Mouse (Mus musculus): ENCODE results near the gene Pde4d.

The Pde4d gene

DNA sequence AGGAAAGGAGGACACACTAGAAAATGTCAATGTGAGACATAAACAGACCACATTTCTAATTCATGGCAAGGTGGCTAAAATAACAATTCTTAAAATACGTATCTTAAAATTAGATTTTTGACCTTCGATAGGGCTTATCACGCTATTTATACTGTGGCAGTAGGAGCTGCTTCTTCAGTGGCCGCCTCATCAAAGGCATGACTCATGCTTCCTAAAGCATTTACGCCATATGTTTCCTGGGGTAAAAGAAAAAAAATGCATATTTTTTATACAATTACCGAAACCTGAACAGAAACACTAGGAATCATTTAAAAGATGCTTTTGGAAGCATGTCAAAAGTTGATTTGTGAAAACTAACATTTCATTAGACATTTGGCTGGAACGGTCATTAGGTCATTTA is 721.9 kb downstream of the Pde4d start:
- in situ Hi-C loops (cut with MboI; ENCODE audit: low pct_unique_long_range_greater_than_20kb in 1 of 2, low sequenced_read_pairs in 2 of 2, unreplicated experiment in 1 of 2), result no loop called here

DNA sequence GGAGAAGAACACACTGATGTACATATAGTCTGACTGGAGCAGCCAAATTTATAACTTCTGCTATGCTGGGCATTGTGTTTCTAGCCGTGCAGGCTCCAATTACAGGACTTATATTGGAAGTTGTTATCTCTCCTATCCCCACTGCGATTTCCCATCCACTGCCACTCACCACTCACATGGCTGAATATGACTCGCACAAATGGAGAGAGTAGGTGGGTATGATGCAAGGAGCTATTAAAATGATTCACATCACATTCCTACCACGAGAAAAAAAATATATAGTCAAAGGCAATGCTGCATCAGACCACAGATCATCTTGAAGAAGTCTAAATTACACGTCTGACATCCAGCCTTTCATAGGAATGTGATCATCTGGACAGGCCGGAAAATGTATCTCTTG is 725.5 kb downstream of the Pde4d start:
- in situ Hi-C loops (cut with MboI; ENCODE audit: low pct_unique_long_range_greater_than_20kb in 1 of 2, low sequenced_read_pairs in 2 of 2, unreplicated experiment in 1 of 2), result no loop called here

DNA sequence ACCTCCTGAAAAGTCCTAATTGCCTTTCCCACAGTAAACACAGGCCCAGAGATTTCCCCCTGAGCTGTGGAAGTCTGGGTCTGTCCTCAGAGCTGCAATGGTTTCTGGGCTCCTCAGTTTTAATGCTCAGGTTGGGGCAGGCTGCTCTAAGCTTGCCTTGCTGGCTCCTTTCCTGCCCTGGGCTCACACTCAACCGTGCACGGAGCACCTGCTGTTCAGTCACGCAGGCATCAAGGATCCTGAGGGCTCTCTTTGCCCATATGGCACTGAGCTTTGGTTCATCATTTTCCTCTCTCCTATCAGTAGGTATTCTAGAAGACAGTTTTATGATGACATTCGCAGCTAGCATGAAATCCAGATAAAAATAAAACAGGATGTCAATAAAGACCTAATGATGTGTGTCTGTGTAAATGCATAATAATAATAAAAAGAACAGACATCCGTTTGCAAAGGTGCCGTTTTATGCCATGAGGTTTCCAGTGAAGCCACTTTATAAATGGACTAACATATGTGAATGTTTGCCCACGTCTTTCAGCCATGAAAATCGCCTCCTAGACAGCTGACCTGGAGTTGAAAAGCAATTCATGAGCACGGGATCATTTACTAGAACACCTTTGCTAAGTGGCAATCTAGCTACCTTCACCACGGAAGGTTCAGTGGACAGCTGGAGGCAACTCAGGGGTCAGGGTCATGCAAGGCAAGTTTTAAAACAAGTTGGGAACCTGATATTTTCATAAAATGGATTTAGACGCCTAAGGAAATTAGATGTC is 726.3 kb downstream of the Pde4d start:
- in situ Hi-C loops (cut with MboI; ENCODE audit: low pct_unique_long_range_greater_than_20kb in 1 of 2, low sequenced_read_pairs in 2 of 2, unreplicated experiment in 1 of 2), result no loop called here

DNA sequence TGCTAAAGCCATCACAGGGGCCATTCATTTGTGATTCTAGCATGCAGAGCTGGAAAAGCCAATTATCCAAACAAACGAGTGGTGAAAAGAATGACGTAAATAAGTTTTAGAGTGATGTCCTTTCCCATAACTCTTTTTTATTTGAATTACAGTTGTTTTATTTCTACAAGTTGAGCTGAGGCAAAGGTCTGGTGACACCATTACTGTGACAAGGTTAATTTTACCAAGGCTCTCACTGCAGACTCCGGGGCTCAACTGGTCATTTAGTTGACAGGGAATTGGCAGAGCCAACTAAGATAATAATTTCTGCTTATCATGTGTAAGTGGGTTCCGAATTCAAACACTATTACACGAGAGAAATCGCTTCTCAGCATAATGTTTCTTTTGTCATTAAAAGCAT is 731.6 kb downstream of the Pde4d start:
- in situ Hi-C loops (cut with MboI; ENCODE audit: low pct_unique_long_range_greater_than_20kb in 1 of 2, low sequenced_read_pairs in 2 of 2, unreplicated experiment in 1 of 2), result no loop called here

GRCm38 (mm10) chr13:109190652-109191051 is 740.9 kb downstream of the Pde4d start:
- in situ Hi-C loops (cut with MboI; ENCODE audit: low pct_unique_long_range_greater_than_20kb in 1 of 2, low sequenced_read_pairs in 2 of 2, unreplicated experiment in 1 of 2), result no loop called here

DNA sequence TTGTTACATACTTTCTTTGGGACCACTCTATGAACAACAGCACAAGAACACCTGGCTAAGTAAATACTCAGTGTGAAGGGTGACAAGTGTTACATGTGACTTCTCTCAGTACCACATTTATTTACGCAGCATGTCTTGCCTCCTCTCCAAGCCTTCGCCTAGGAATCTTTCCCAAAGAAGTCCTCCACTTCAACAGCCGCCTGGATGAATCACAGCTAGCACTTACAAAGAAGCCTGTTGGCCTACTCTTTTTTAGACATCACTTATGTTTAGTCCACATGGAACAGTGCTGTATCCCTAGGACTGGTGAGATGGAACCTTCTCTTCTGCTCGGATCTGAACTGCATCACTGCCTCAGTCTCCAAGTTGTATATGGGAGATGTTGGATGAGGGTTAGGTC is 741.4 kb downstream of the Pde4d start:
- in situ Hi-C loops (cut with MboI; ENCODE audit: low pct_unique_long_range_greater_than_20kb in 1 of 2, low sequenced_read_pairs in 2 of 2, unreplicated experiment in 1 of 2), result no loop called here

- in situ Hi-C loops (cut with MboI; ENCODE audit: low pct_unique_long_range_greater_than_20kb in 1 of 2, low sequenced_read_pairs in 2 of 2, unreplicated experiment in 1 of 2), result loop anchor here (10.0 to 25.0 kb wide), 2 partner anchors 401 to 793 kb away; no protein-coding TSS in a partner anchor
Observed at GRCm38 (mm10) chr13:109205541-109205940, 755.8 kb downstream of the Pde4d start.

DNA sequence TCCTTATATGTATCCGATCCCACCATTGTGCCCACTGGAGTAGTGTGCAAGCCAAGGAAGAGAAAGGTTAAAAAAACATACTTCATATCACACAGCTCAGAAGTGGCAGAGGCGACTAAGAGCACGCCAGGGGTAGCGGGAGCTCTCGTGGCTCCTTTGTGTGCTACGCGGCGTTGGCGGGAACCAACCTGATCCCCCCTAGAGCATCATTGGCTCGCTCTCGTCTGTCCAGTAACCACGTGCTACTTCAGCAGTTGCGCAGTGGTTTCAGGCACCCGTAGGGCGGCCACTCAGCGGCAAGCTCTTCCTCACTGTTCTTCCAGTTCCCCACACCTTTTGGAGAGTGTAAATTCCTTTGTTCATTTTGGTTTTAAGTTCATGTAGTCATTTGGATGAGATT is 758.9 kb downstream of the Pde4d start:
- in situ Hi-C loops (cut with MboI; ENCODE audit: low pct_unique_long_range_greater_than_20kb in 1 of 2, low sequenced_read_pairs in 2 of 2, unreplicated experiment in 1 of 2), result loop anchor here (10.0 to 25.0 kb wide), 2 partner anchors 404 to 796 kb away; no protein-coding TSS in a partner anchor

- in situ Hi-C loops (cut with MboI; ENCODE audit: low pct_unique_long_range_greater_than_20kb in 1 of 2, low sequenced_read_pairs in 2 of 2, unreplicated experiment in 1 of 2), result loop anchor here (10.0 to 25.0 kb wide), 2 partner anchors 405 to 797 kb away; no protein-coding TSS in a partner anchor
Observed at GRCm38 (mm10) chr13:109209413-109209812, 759.7 kb downstream of the Pde4d start.

GRCm38 (mm10) chr13:109210403-109210802 is 760.7 kb downstream of the Pde4d start:
- in situ Hi-C loops (cut with MboI; ENCODE audit: low pct_unique_long_range_greater_than_20kb in 1 of 2, low sequenced_read_pairs in 2 of 2, unreplicated experiment in 1 of 2), result loop anchor here (25.0 kb wide), 1 partner anchor 798 kb away; no protein-coding TSS in a partner anchor

- in situ Hi-C loops (cut with MboI; ENCODE audit: low pct_unique_long_range_greater_than_20kb in 1 of 2, low sequenced_read_pairs in 2 of 2, unreplicated experiment in 1 of 2), result loop anchor here (25.0 kb wide), 1 partner anchor 799 kb away; no protein-coding TSS in a partner anchor
Observed at GRCm38 (mm10) chr13:109211471-109211870, 761.7 kb downstream of the Pde4d start.

GRCm38 (mm10) chr13:109211941-109212487 is 762.3 kb downstream of the Pde4d start:
- in situ Hi-C loops (cut with MboI; ENCODE audit: low pct_unique_long_range_greater_than_20kb in 1 of 2, low sequenced_read_pairs in 2 of 2, unreplicated experiment in 1 of 2), result loop anchor here (25.0 kb wide), 1 partner anchor 800 kb away; no protein-coding TSS in a partner anchor

DNA sequence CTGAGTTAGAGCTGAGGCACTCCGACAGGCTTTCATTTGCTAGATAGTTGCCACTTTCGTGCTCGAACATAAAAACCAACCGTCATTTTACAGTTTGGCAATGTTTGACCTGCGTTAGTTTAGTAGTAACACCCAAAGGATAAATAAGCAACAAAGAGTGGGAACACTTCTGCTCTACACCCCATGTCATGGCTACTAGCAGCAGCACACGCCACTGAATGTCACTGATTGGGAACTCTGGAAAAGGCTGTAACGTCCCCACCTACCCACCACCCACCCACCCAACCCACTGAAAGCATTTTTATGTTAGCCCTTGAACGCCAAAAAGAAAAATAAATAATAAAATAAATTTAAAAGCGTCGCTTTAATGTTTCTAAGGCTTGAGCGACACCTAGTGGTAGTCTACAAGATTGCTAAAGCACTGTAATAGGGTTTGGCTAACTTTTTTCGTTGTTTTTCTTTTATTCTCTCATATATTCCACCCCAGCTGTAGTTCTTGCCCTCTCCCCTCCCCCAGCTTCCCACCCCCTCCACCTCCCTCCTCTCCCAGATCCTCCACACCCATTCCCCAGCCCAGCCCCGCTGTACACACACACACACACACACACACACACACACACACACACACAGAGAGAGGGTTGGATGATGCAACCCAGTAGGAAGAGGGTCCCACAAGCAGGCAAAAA is 763.2 kb downstream of the Pde4d start:
- in situ Hi-C loops (cut with MboI; ENCODE audit: low pct_unique_long_range_greater_than_20kb in 1 of 2, low sequenced_read_pairs in 2 of 2, unreplicated experiment in 1 of 2), result loop anchor here (25.0 kb wide), 1 partner anchor 801 kb away; no protein-coding TSS in a partner anchor

GRCm38 (mm10) chr13:109219019-109219725 is 769.4 kb downstream of the Pde4d start:
- in situ Hi-C loops (cut with MboI; ENCODE audit: low pct_unique_long_range_greater_than_20kb in 1 of 2, low sequenced_read_pairs in 2 of 2, unreplicated experiment in 1 of 2), result loop anchor here (25.0 kb wide), 1 partner anchor 807 kb away; no protein-coding TSS in a partner anchor

DNA sequence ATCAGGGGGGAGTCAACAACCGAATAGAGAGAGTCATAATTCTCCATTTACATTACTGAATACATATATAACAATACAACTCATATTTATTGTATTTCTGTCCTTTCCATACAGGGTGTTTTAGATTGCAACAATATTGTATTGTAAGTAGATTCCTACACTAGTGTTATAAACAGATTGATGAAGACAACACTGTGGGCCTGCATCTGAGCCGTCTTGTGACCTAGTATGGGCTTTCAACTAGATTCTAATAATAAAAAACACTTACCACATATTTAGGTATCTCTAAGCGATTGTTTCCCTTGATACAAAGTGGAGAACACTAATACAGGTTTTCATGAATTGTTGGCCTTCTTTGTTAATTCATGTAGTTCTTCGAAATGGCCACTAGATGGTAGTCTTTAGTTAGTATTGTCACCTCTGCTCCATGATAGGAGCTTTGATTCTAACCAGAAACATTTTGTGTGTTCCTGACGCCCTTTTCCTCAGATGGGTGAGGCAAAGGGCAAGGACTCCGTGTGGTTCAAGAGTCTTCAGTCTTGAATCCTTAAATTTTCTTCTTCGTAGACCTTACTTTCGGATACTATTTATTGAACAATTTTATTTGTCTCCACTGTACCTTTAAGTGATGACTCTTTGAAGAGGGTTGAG is 779.3 kb downstream of the Pde4d start:
- in situ Hi-C loops (cut with MboI; ENCODE audit: low pct_unique_long_range_greater_than_20kb in 1 of 2, low sequenced_read_pairs in 2 of 2, unreplicated experiment in 1 of 2), result loop anchor here (25.0 kb wide), 3 partner anchors 308 to 683 kb away; no protein-coding TSS in a partner anchor

GRCm38 (mm10) chr13:109229618-109230334 is 780.0 kb downstream of the Pde4d start:
- in situ Hi-C loops (cut with MboI; ENCODE audit: low pct_unique_long_range_greater_than_20kb in 1 of 2, low sequenced_read_pairs in 2 of 2, unreplicated experiment in 1 of 2), result loop anchor here (10.0 to 25.0 kb wide), 7 partner anchors 115 to 683 kb away; no protein-coding TSS in a partner anchor

DNA sequence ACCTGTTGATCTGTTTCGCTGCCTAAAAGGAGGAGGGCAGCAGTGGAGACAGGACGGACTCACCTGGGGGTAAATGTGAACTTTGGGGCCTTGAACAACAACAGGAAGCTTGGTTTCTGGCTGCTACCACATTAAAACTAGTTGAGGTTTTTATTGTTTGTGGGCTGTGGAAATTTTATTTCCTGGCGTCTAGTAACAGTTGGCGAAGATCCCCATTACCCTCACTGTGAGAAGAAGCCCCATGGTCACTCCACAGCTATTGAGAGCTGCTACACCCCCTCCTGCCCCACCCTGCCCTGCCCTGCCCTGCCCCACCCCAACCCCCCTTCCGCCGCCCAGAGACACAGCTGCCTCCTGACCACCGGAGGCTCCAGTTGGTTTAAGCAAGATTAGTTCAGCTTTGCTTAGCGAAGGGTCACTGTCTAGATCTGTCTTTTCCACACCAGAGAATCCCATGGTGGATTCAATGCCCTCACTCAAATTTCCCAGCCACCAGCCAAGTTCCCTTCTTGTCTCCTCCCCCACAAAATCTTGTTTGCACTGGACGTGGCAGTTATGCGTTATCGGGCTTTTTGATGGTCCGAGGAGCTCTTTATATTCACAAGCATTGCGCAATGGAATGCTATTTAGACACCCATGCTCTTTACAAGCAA is 780.7 kb downstream of the Pde4d start:
- in situ Hi-C loops (cut with MboI; ENCODE audit: low pct_unique_long_range_greater_than_20kb in 1 of 2, low sequenced_read_pairs in 2 of 2, unreplicated experiment in 1 of 2), result loop anchor here (10.0 to 25.0 kb wide), 7 partner anchors 114 to 682 kb away; no protein-coding TSS in a partner anchor
